Mouse (Mus musculus) kidney, adult 2 months (tissue): ENCODE data around the gene Tuba1c. TPM values are rescaled to one million over a fixed set of nuclear protein-coding genes. Genes with fewer than 3 reads are reported as not detected.
A peak's percentile ranks its signal among the peaks of the same experiment; 100 is the strongest.

Experiments used
- DNase-seq: peaks from one replicate; pipeline ENCODE4 v3.0.0; 2021
- H3K27ac ChIP-seq: fragments of 200-500 bp; 2 replicates; pipeline ENCODE4 v1.5.1; 2012; ENCODE audit warnings: low read depth, low read length, control low read depth, inconsistent platforms; ENCODE audit not compliant: insufficient read depth
- H3K27me3 ChIP-seq: fragments of 200-500 bp; replicated peaks from 2 replicates; pipeline ENCODE4 v1.6.1; 2012; ENCODE audit warnings: mild to moderate bottlenecking, moderate library complexity, low read length, inconsistent platforms; ENCODE audit not compliant: control insufficient read depth, insufficient read depth
- H3K36me3 ChIP-seq: fragments of 200-500 bp; 2 replicates; pipeline ENCODE4 v1.6.1; 2012; ENCODE audit warnings: mild to moderate bottlenecking, moderate library complexity, low read length, inconsistent platforms; ENCODE audit not compliant: control insufficient read depth, insufficient read depth
- H3K4me1 ChIP-seq: fragments of 200-500 bp; 2 replicates; pipeline ENCODE4 v1.6.1; 2011; ENCODE audit warnings: low read length; ENCODE audit not compliant: control insufficient read depth, insufficient read depth
- H3K4me3 ChIP-seq: fragments of 200-500 bp; 2 replicates; pipeline ENCODE4 v1.5.1; 2011; ENCODE audit warnings: mild to moderate bottlenecking, low read depth, low read length, control low read depth; ENCODE audit not compliant: insufficient read depth
- CTCF ChIP-seq: fragments of 200-500 bp; conservative IDR thresholded peaks from 2 replicates; pipeline ENCODE4 v1.5.1; 2011; ENCODE audit warnings: low read depth, mild to moderate bottlenecking, control low read depth, low read length, moderate library complexity, mixed read lengths; ENCODE audit not compliant: insufficient read depth, insufficient read length
- POLR2A ChIP-seq: fragments of 200-500 bp; IDR thresholded peaks from one replicate; pipeline ENCODE4 v1.6.1; 2011; ENCODE audit warnings: low read depth, low read length, control low read depth
- WGBS: fragments of 180-500 bp; shearing (Covaris S2); methylation state at CpG from one replicate; pipeline ENCODE4 v1.1.7; 2018; 5-methylcytosine and 5-hydroxymethylcytosine counted together
- polyA plus RNA-seq: library from polyadenylated mRNA; depleted of rRNA; stranded (reverse); fragments of >200 nt; gene quantifications from 2 replicates; pipeline ENCODE4 v1.2.3, GENCODE M21; 2012

The Tuba1c gene
- polyA plus RNA-seq, 1 experiment, result 128 TPM

GRCm38 (mm10) chr15:99049473-99050253, 20.0 kb downstream of the Tuba1c start:
- Histone ChIP-seq H3K4me1 (no peaks in the 10 kb centered on the region; the same call in 1 of the 2 replicates), H3K4me3 (no peak overlapping the region), H3K36me3 (no peaks in the 10 kb centered on the region), H3K27me3 (no peaks in the 10 kb centered on the region), H3K27ac (no peak overlapping the region)
- peak; percentile 71 for DNase-seq
- TF ChIP-seq CTCF (peak; percentile 52), POLR2A (no peak)
- WGBS, result 31% methylated on average over 13 of the region's 13 CpGs

DNA sequence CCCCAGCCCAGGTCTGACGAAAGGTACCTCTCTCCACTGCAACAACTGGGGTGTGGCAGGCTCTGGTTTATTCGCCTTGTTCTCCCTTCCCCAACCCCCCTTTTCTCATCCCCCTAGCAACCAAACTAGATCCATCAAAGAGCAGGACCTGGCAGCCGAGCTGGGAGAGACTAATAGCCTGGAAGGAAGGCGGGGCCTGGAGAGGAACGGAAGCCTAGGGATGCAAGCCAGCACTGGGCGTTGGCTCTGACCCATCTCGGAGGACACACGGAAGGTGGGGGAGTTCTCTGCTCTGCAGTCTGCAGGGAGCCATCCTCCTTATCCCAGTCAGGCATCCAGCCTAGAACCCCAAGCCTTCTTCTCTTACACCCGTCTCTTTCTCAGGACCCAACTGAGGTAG, 23.7 kb downstream of the Tuba1c start:
- no peak overlapping the region for H3K4me3 ChIP-seq
- no peak overlapping the region for H3K27ac ChIP-seq
- no peaks in the 10 kb centered on the region for H3K36me3 ChIP-seq
- DNase-seq, result no peak
- no peaks in the 10 kb centered on the region for H3K4me1 ChIP-seq
- TF ChIP-seq POLR2A, result no peak
- TF ChIP-seq CTCF, result no peak
- H3K27me3 ChIP-seq, result peaks cover 1% of the 10 kb centered on the region
- WGBS, result 41% methylated on average over 9 of the region's 9 CpGs

GRCm38 (mm10) chr15:99055040-99055439, 25.3 kb downstream of the Tuba1c start, which contains the start of gene Prph:
Gene Prph, plus strand, starts transcription at chr15:99055174.
- Histone ChIP-seq H3K27ac (no peak within 1 kb of the TSS), H3K36me3 (no peaks in the 10 kb centered on the region), H3K4me1 (no peaks in the 10 kb centered on the region), H3K27me3 (peaks cover 1% of the 10 kb centered on the region), H3K4me3 (peak within 1 kb of the TSS; percentile 3; the same call in 1 of the 2 replicates)
- WGBS, result 6% methylated on average over 30 of the region's 30 CpGs
- TF ChIP-seq POLR2A (no peak), CTCF (no peak)
- DNase-seq, result no peak

DNA sequence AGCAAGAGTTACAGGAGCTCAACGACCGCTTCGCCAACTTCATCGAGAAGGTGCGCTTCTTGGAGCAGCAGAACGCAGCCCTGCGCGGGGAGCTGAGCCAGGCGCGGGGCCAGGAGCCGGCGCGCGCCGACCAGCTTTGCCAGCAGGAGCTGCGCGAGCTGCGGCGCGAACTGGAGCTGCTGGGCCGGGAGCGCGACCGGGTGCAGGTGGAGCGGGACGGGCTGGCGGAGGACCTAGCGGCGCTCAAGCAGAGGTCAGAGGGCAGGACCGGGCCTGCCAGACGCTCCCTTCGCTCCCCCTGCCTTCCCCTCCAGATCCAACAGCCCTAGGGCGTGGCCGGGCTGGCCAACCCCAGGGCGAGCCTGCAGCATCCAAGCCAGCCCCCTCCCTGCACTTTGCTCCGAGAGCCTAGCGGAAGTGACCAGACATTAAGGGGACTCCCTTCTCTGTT, 25.8 kb downstream of the Tuba1c start:
- Histone ChIP-seq H3K27ac (no peak overlapping the region), H3K4me1 (no peaks in the 10 kb centered on the region), H3K27me3 (peaks cover 1% of the 10 kb centered on the region), H3K4me3 (peak overlapping the region; percentile 3; the same call in 1 of the 2 replicates), H3K36me3 (no peaks in the 10 kb centered on the region)
- DNase-seq, result peak; percentile 34
- WGBS, result under 1% methylated on average over 37 of the region's 37 CpGs
- TF ChIP-seq CTCF, result no peak
- TF ChIP-seq POLR2A, result no peak

- no peak overlapping the region for H3K4me3 ChIP-seq
- peaks cover 1% of the 10 kb centered on the region for H3K27me3 ChIP-seq
- TF ChIP-seq POLR2A, result no peak
- peak; percentile 70 for TF ChIP-seq CTCF
- H3K27ac ChIP-seq, result no peak overlapping the region
- DNase-seq, result no peak
- H3K4me1 ChIP-seq, result no peaks in the 10 kb centered on the region
- H3K36me3 ChIP-seq, result no peaks in the 10 kb centered on the region
- 6% methylated on average over 14 of the region's 14 CpGs for WGBS
These were observed 26.6 kb downstream of the Tuba1c start for GRCm38 (mm10) chr15:99056332-99056731.

DNA sequence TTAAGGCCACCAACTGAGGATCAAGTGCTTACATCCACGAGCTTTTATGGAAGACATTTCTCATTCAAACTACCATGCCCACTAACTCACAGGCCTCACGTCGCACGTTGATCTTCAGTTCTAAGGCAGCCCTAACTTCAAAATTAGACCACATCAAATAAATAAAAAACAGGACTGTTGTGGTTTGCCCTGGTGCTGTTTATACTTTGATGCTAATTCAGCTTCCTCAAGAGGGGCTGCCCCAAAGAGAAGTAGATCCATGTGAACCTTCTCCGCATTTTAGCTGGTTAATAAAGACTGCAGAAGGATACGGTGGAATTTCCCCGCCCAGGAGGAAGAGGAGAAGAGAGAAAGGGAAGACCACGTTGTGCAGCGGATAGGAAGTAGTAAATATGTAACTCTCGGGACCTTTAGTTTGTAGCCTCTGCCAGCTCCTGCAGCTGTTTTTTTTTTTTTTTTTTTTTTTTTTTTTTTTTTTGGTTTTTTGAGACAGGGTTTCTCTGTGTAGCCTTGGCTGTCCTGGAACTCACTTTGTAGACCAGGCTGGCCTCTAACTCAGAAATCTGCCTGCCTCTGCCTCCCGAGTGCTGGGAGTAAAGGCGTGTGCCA, 36.0 kb downstream of the Tuba1c start:
- TF ChIP-seq POLR2A (no peak), CTCF (no peak)

DNA sequence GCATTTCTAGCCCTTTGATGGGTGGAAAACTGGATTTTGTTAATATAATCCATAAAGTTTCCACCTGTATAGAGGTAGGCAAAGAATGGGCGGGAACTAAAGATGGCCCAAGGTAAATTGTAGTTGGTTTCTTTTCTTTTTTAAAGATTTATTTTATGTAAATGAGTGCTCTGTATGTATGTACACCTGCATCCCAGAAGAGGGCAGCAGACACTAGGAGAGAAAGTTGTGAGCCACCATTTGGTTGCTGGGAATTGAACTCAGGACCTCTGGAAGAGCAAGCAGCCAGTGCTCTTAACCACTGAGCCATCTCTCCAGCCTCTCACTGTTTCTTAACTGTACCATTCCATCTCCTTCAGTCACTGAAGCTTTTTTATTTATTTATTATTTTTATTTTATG, 42.3 kb downstream of the Tuba1c start:
- no peak overlapping the region for H3K4me3 ChIP-seq
- H3K4me1 ChIP-seq, result no peaks in the 10 kb centered on the region
- DNase-seq, result no peak
- TF ChIP-seq POLR2A (no peak), CTCF (no peak)
- no peaks in the 10 kb centered on the region for H3K27me3 ChIP-seq
- 91% methylated on average over 1 of the region's 1 CpGs for WGBS
- no peaks in the 10 kb centered on the region for H3K36me3 ChIP-seq
- H3K27ac ChIP-seq, result no peak overlapping the region

More for the DNA sequence above, 36.0 kb downstream of the Tuba1c start:
- WGBS, result 56% methylated on average over 12 of the region's 12 CpGs
- no peak for DNase-seq
- no peaks in the 10 kb centered on the region for H3K4me1 ChIP-seq
- no peak overlapping the region for H3K27ac ChIP-seq
- H3K4me3 ChIP-seq, result no peak overlapping the region
- no peaks in the 10 kb centered on the region for H3K36me3 ChIP-seq
- H3K27me3 ChIP-seq, result no peaks in the 10 kb centered on the region
